Mouse (Mus musculus) ES-E14 (cell line): Measurements from ENCODE around the gene Dnajb1.

ENCODE experiments used
- CHD2 ChIP-seq: IDR thresholded peaks from 2 replicates; pipeline ENCODE4 v1.6.1; 2014; ENCODE audit warnings: mild to moderate bottlenecking, low read depth, low read length, inconsistent platforms
- MAFK ChIP-seq: IDR thresholded peaks from 2 replicates; pipeline ENCODE4 v1.6.1; 2014; ENCODE audit warnings: mild to moderate bottlenecking, low read depth, low read length, inconsistent platforms; ENCODE audit not compliant: insufficient read depth
- ZC3H11A ChIP-seq: IDR thresholded peaks from 2 replicates; pipeline ENCODE4 v1.6.1; 2012; ENCODE audit warnings: low read depth, mild to moderate bottlenecking, inconsistent platforms, low read length, borderline replicate concordance

- TF ChIP-seq MAFK = no peak
- no peak for TF ChIP-seq CHD2
- no peak for TF ChIP-seq ZC3H11A
These were observed 11.7 kb downstream of the Dnajb1 start for GRCm38 (mm10) chr8:83619568-83620285.
